Mouse (Mus musculus) cerebellum, adult (tissue): ENCODE measurements around the gene Atp6v1e1.

Experiments
- ATAC-seq: cut with Nextera tagmentation; 2 replicates; pipeline ENCODE4 v1.9.2; 2017; ENCODE audit warnings: mild to moderate bottlenecking, moderate library complexity, mixed read lengths; ENCODE audit not compliant: insufficient number of reproducible peaks, low FRiP score, low TSS enrichment

The Atp6v1e1 gene

GRCm38 (mm10) chr6:120773763-120774162 lies 48.8 kb downstream of the Atp6v1e1 start:
- no peak for ATAC-seq

- ATAC-seq = peak; percentile 42; the same call in 1 of the 2 replicates
These were observed 49.4 kb downstream of the Atp6v1e1 start, which contains the start of gene Slc25a18 for GRCm38 (mm10) chr6:120773149-120773628. Gene Slc25a18 (plus strand): TSS chr6:120773578.

- ATAC-seq = no peak
These were observed 50.6 kb downstream of the Atp6v1e1 start for GRCm38 (mm10) chr6:120772025-120772424.

- no peak for ATAC-seq
These were observed 51.2 kb downstream of the Atp6v1e1 start for GRCm38 (mm10) chr6:120771366-120771765.

GRCm38 (mm10) chr6:120769972-120770371 lies 52.6 kb downstream of the Atp6v1e1 start:
- ATAC-seq = no peak

- ATAC-seq = no peak
These were observed 61.4 kb downstream of the Atp6v1e1 start for GRCm38 (mm10) chr6:120761151-120761550.

GRCm38 (mm10) chr6:120746416-120746815 lies 76.2 kb downstream of the Atp6v1e1 start:
- ATAC-seq = no peak
